Comparison of ENCODE assay signal across 8 mouse cellular contexts in the genomic region with DNA sequence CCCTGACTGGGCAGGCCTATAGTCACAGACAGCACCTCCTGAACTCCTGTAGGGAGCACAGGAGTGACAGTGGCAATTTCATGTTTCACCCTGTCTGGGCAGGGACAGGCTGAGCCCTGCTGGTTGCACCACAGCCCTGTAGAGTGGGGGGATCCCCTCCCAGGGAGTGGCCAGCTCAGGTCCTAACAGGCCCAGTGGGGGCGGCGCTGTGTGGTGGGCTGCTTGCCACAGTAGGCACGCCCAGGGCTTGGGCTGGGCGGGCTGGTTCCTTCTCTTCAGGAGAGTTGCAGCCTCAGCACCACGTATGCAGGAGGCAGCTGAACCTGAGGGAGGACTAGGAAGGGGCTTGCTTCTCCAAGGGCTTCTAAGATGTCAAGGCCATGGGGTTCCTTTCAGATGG. TPM values are rescaled to one million over a fixed set of nuclear protein-coding genes. Genes with fewer than 3 reads are reported as not detected.
A peak's percentile ranks its signal among the peaks of the same experiment; 100 is the strongest.
DNase-seq lines count a peak whose midpoint lies in the region; ATAC-seq and TF ChIP-seq lines count a peak whose summit lies in the region.

No protein-coding gene starts in this region.

- no peak for TF ChIP-seq CTCF in forebrain, postnatal 0 days (IDR thresholded peaks at IDR 0.05; ENCODE audit: low read depth)
- TF ChIP-seq CTCF in hindbrain, postnatal 0 days (IDR thresholded peaks at IDR 0.05; ENCODE audit: low read depth) = no peak
- TF ChIP-seq CTCF in liver, embryonic 14.5 days (IDR thresholded peaks at IDR 0.05; ENCODE audit: low read depth) = peak; percentile 11; the same call in 1 of the 2 replicates

- no peak for ATAC-seq in forebrain, postnatal 0 days
- no peak for ATAC-seq in hindbrain, postnatal 0 days
- no peak for ATAC-seq in liver, embryonic 14.5 days (ENCODE audit: insufficient read depth)
- ATAC-seq in neutrophil, adult 5-6 weeks (ENCODE audit: extremely low read depth, insufficient number of reproducible peaks, low FRiP score, poor library complexity, severe bottlenecking) = peak; percentile 37

- no peaks in the 10 kb centered on the region for H3K9me3 ChIP-seq in forebrain, embryonic 10.5 days
- H3K9me3 ChIP-seq in forebrain, postnatal 0 days (ENCODE audit: low read length) = no peaks in the 10 kb centered on the region
- no peaks in the 10 kb centered on the region for H3K9me3 ChIP-seq in hindbrain, postnatal 0 days (ENCODE audit: low read length)
- no peaks in the 10 kb centered on the region for H3K9me3 ChIP-seq in liver, embryonic 14.5 days (ENCODE audit: control insufficient read depth, low read length)

- peaks cover 78% of the 10 kb centered on the region for H3K4me1 ChIP-seq in forebrain, embryonic 10.5 days
- peaks cover 37% of the 10 kb centered on the region for H3K4me1 ChIP-seq in forebrain, postnatal 0 days (ENCODE audit: insufficient read depth)
- peaks cover 38% of the 10 kb centered on the region for H3K4me1 ChIP-seq in hindbrain, postnatal 0 days (ENCODE audit: insufficient read depth, low read length)
- H3K4me1 ChIP-seq in liver, embryonic 14.5 days (replicated peaks; ENCODE audit: control insufficient read depth in 2 of 2, insufficient read depth in 2 of 2, low read length in 1 of 2) = peaks cover 52 to 58% of the 10 kb centered on the region in 2 experiments

- no peak for TF ChIP-seq EP300 in liver, embryonic 14.5 days (IDR thresholded peaks at IDR 0.05; ENCODE audit: low read depth)

- WGBS in forebrain, embryonic 10.5 days = 31% methylated on average over 5 of the region's 5 CpGs
- 27% methylated on average over 5 of the region's 5 CpGs for WGBS in forebrain, postnatal 0 days
- WGBS in hindbrain, postnatal 0 days = 47% methylated on average over 5 of the region's 5 CpGs
- WGBS in liver, embryonic 14.5 days (ENCODE audit: insufficient replicate concordance) = 13% methylated on average over 5 of the region's 5 CpGs

- no peaks in the 10 kb centered on the region for H3K27me3 ChIP-seq in forebrain, embryonic 10.5 days (ENCODE audit: poor library complexity, severe bottlenecking)
- H3K27me3 ChIP-seq in forebrain, postnatal 0 days (ENCODE audit: insufficient read depth, low read length) = no peaks in the 10 kb centered on the region
- H3K27me3 ChIP-seq in hindbrain, postnatal 0 days (ENCODE audit: insufficient read depth, low read length) = no peaks in the 10 kb centered on the region
- H3K27me3 ChIP-seq in liver, embryonic 14.5 days (ENCODE audit: control insufficient read depth, insufficient read depth, low read length) = no peaks in the 10 kb centered on the region

- no peak overlapping the region for H3K9ac ChIP-seq in forebrain, postnatal 0 days
- H3K9ac ChIP-seq in hindbrain, postnatal 0 days (replicated peaks; ENCODE audit: low read length) = no peak overlapping the region
- H3K9ac ChIP-seq in liver, embryonic 14.5 days (replicated peaks) = no peak overlapping the region

- H3K27ac ChIP-seq in forebrain, embryonic 10.5 days = peak overlapping the region; percentile 91
- H3K27ac ChIP-seq in forebrain, postnatal 0 days (ENCODE audit: low read depth, low read length) = no peak overlapping the region
- H3K27ac ChIP-seq in hindbrain, postnatal 0 days = peak overlapping the region; percentile 70; the same call in 1 of the 2 replicates
- H3K27ac ChIP-seq in liver, embryonic 14.5 days = peak overlapping the region; percentile 74

- peaks cover 6% of the 10 kb centered on the region for H3K36me3 ChIP-seq in forebrain, embryonic 10.5 days (replicated peaks)
- no peaks in the 10 kb centered on the region for H3K36me3 ChIP-seq in forebrain, postnatal 0 days (ENCODE audit: insufficient read depth)
- H3K36me3 ChIP-seq in hindbrain, postnatal 0 days (ENCODE audit: insufficient read depth, low read length) = no peaks in the 10 kb centered on the region
- H3K36me3 ChIP-seq in liver, embryonic 14.5 days (replicated peaks; ENCODE audit: control insufficient read depth, insufficient read depth, low read depth) = no peaks in the 10 kb centered on the region

- no peak for DNase-seq in forebrain, embryonic 10.5 days (ENCODE audit: extremely low spot score, low spot score)
- no peak for DNase-seq in forebrain, postnatal 0 days
- peak; percentile 54 for DNase-seq in embryo, embryonic 11 days
- no peak for DNase-seq in hindbrain, postnatal 0 days (ENCODE audit: low spot score)
- no peak for DNase-seq in liver, embryonic 14.5 days (ENCODE audit: low read depth in 3 of 3, low spot score in 3 of 3)
- peak; percentile 53 for DNase-seq in yolk sac, embryonic 10.5 days (ENCODE audit: low spot score)
- DNase-seq in Muller cell, postnatal 12 days (ENCODE audit: inconsistent ontology term) = no peak

- H3K4me2 ChIP-seq in forebrain, postnatal 0 days (ENCODE audit: low read depth) = no peak overlapping the region
- no peak overlapping the region for H3K4me2 ChIP-seq in hindbrain, postnatal 0 days (ENCODE audit: low read depth, low read length)
- H3K4me2 ChIP-seq in liver, embryonic 14.5 days (ENCODE audit: low read depth) = peak overlapping the region; percentile 81

- peak overlapping the region; percentile 13; the same call in 1 of the 2 replicates for H3K4me3 ChIP-seq in forebrain, embryonic 10.5 days
- no peak overlapping the region for H3K4me3 ChIP-seq in forebrain, postnatal 0 days (ENCODE audit: low read depth, low read length)
- no peak overlapping the region for H3K4me3 ChIP-seq in hindbrain, postnatal 0 days (ENCODE audit: low read length)
- no peak overlapping the region for H3K4me3 ChIP-seq in liver, embryonic 14.5 days (ENCODE audit: insufficient read depth in 1 of 2, low read depth in 2 of 2, low read length in 2 of 2)

RNA-seq across cellular contexts. Expression of gene Sema4b, which starts 4.8 kb away (rescaled TPM):
- 15.1 and 15.9 TPM in 2 replicates for polyA plus RNA-seq in forebrain, embryonic 10.5 days (2016; fragmentation: Nextera tagmentation; extraction: Ambion mirVana)
- total RNA-seq in forebrain, postnatal 0 days (2014; rRNA removed) = 24.5 and 35.6 TPM in 2 replicates
- 17.0 and 22.4 TPM in 2 replicates for polyA plus RNA-seq in forebrain, postnatal 0 days (2015; fragmentation: Nextera tagmentation; extraction: Ambion mirVana)
- total RNA-seq in hindbrain, postnatal 0 days (2014; rRNA removed) = 47.5 and 49.5 TPM in 2 replicates
- 26.6 and 28.1 TPM in 2 replicates for polyA plus RNA-seq in hindbrain, postnatal 0 days (2015; fragmentation: Nextera tagmentation; extraction: Ambion mirVana)
- polyA plus RNA-seq in liver, embryonic 14.5 days (2012; rRNA removed) = 6.1 and 6.4 TPM in 2 replicates
- 8.5 and 9.9 TPM in 2 replicates for polyA plus RNA-seq in liver, embryonic 14.5 days (2014; fragmentation: Nextera tagmentation; extraction: Ambion mirVana)
- total RNA-seq in neutrophil, adult 5-6 weeks (2017) = 41.3 and 42.9 TPM in 2 replicates

RNA-seq across cellular contexts. Expression of gene Cib1, which starts 41.2 kb away (rescaled TPM):
- 69.0 and 70.2 TPM in 2 replicates for polyA plus RNA-seq in forebrain, embryonic 10.5 days (2016; fragmentation: Nextera tagmentation; extraction: Ambion mirVana)
- 11.3 and 16.4 TPM in 2 replicates for total RNA-seq in forebrain, postnatal 0 days (2014; rRNA removed)
- 29.0 and 29.3 TPM in 2 replicates for polyA plus RNA-seq in forebrain, postnatal 0 days (2015; fragmentation: Nextera tagmentation; extraction: Ambion mirVana)
- total RNA-seq in hindbrain, postnatal 0 days (2014; rRNA removed) = 33.5 and 34.1 TPM in 2 replicates
- polyA plus RNA-seq in hindbrain, postnatal 0 days (2015; fragmentation: Nextera tagmentation; extraction: Ambion mirVana) = 49.9 and 55.6 TPM in 2 replicates
- polyA plus RNA-seq in liver, embryonic 14.5 days (2012; rRNA removed) = 43.1 and 45.9 TPM in 2 replicates
- 90.6 and 94.2 TPM in 2 replicates for polyA plus RNA-seq in liver, embryonic 14.5 days (2014; fragmentation: Nextera tagmentation; extraction: Ambion mirVana)
- total RNA-seq in neutrophil, adult 5-6 weeks (2017) = 72.9 and 88.3 TPM in 2 replicates

RNA-seq across cellular contexts. Expression of gene Gdpgp1, which starts 41.2 kb away (rescaled TPM):
- 6.3 and 6.7 TPM in 2 replicates for polyA plus RNA-seq in forebrain, embryonic 10.5 days (2016; fragmentation: Nextera tagmentation; extraction: Ambion mirVana)
- 4.1 and 5.8 TPM in 2 replicates for total RNA-seq in forebrain, postnatal 0 days (2014; rRNA removed)
- polyA plus RNA-seq in forebrain, postnatal 0 days (2015; fragmentation: Nextera tagmentation; extraction: Ambion mirVana) = 1.3 and 2.6 TPM in 2 replicates
- 5.5 and 6.8 TPM in 2 replicates for total RNA-seq in hindbrain, postnatal 0 days (2014; rRNA removed)
- polyA plus RNA-seq in hindbrain, postnatal 0 days (2015; fragmentation: Nextera tagmentation; extraction: Ambion mirVana) = 2.3 and 2.8 TPM in 2 replicates
- 1.3 TPM in 2 replicates for polyA plus RNA-seq in liver, embryonic 14.5 days (2012; rRNA removed)
- polyA plus RNA-seq in liver, embryonic 14.5 days (2014; fragmentation: Nextera tagmentation; extraction: Ambion mirVana) = 1.1 and 1.2 TPM in 2 replicates
- 3.4 and 4.9 TPM in 2 replicates for total RNA-seq in neutrophil, adult 5-6 weeks (2017)

RNA-seq across cellular contexts. Expression of gene Ttll13, which starts 54.7 kb away (rescaled TPM):
- 0.84 and 0.99 TPM in 2 replicates for polyA plus RNA-seq in forebrain, embryonic 10.5 days (2016; fragmentation: Nextera tagmentation; extraction: Ambion mirVana)
- 0.48 and 2.0 TPM in 2 replicates for total RNA-seq in forebrain, postnatal 0 days (2014; rRNA removed)
- polyA plus RNA-seq in forebrain, postnatal 0 days (2015; fragmentation: Nextera tagmentation; extraction: Ambion mirVana) = 1.4 and 1.5 TPM in 2 replicates
- total RNA-seq in hindbrain, postnatal 0 days (2014; rRNA removed) = 0.61 and 0.73 TPM in 2 replicates
- polyA plus RNA-seq in hindbrain, postnatal 0 days (2015; fragmentation: Nextera tagmentation; extraction: Ambion mirVana) = 1.8 and 2.7 TPM in 2 replicates
- polyA plus RNA-seq in liver, embryonic 14.5 days (2012; rRNA removed) = 0.11 and 0.23 TPM in 2 replicates
- polyA plus RNA-seq in liver, embryonic 14.5 days (2014; fragmentation: Nextera tagmentation; extraction: Ambion mirVana) = 0.18 and 0.20 TPM in 2 replicates
- total RNA-seq in neutrophil, adult 5-6 weeks (2017) = 0.61 and 2.7 TPM in 2 replicates

Comparison
In these comparisons a context has a peak if more than half of its experiments do, and no peak if none do; other contexts are left out.
1. DNase-seq: peak in embryo, embryonic 11 days (single experiment) and yolk sac, embryonic 10.5 days (single experiment); none in forebrain, embryonic 10.5 days (single experiment), forebrain, postnatal 0 days (single experiment), hindbrain, postnatal 0 days (single experiment), liver, embryonic 14.5 days (0 of 3) and Muller cell, postnatal 12 days (single experiment).